Mouse (Mus musculus): ENCODE measurements around the gene a. TPM values are rescaled to one million over a fixed set of nuclear protein-coding genes. Genes with fewer than 3 reads are reported as not detected.

Gene a
- polyA plus RNA-seq, 1 experiment from 2014 or later: not detected

- 0 out of 2 replicates have a peak overlapping the region, but pooled peaks have one; percentile 4 for H3K27ac ChIP-seq
- ATAC-seq (ENCODE audit: borderline replicate concordance, extremely low read depth, low FRiP score, low TSS enrichment): peak; percentile 54; the same call in 1 of the 2 replicates
- H3K36me3 ChIP-seq: no peaks in the 10 kb centered on the region
- WGBS: 59% methylated on average over 9 of the region's 9 CpGs
- H3K4me2 ChIP-seq: no peak overlapping the region
- no peak overlapping the region for H3K9ac ChIP-seq
- H3K4me1 ChIP-seq: peaks cover 18% of the 10 kb centered on the region
- no peak overlapping the region for H3K4me3 ChIP-seq
- no peaks in the 10 kb centered on the region for H3K9me3 ChIP-seq
- no peaks in the 10 kb centered on the region for H3K27me3 ChIP-seq
These were observed 26.2 kb upstream of the a start for GRCm38 (mm10) chr2:154764828-154765497.

GRCm38 (mm10) chr2:154765554-154766008 lies 25.6 kb upstream of the a start:
- Histone ChIP-seq H3K36me3 (no peaks in the 10 kb centered on the region), H3K27me3 (no peaks in the 10 kb centered on the region), H3K4me2 (no peak overlapping the region), H3K4me1 (peaks cover 18% of the 10 kb centered on the region), H3K27ac (peak overlapping the region; percentile 57; the same call in 1 of the 2 replicates), H3K9ac (no peak overlapping the region), H3K9me3 (no peaks in the 10 kb centered on the region), H3K4me3 (no peak overlapping the region)
- peak; percentile 76 for ATAC-seq (ENCODE audit: borderline replicate concordance, extremely low read depth, low FRiP score, low TSS enrichment)
- 37% methylated on average over 8 of the region's 8 CpGs for WGBS

- WGBS: 83% methylated on average over 6 of the region's 6 CpGs
- Histone ChIP-seq H3K27me3 (no peaks in the 10 kb centered on the region), H3K36me3 (no peaks in the 10 kb centered on the region), H3K4me1 (peaks cover 18% of the 10 kb centered on the region), H3K9me3 (no peaks in the 10 kb centered on the region), H3K9ac (no peak overlapping the region), H3K4me2 (no peak overlapping the region), H3K4me3 (no peak overlapping the region), H3K27ac (no peak overlapping the region)
- no peak for ATAC-seq (ENCODE audit: borderline replicate concordance, extremely low read depth, low FRiP score, low TSS enrichment)
These were observed 24.2 kb upstream of the a start for GRCm38 (mm10) chr2:154767051-154767450.

GRCm38 (mm10) chr2:154769930-154770329 lies 21.3 kb upstream of the a start, which contains the start of gene Gm14214:
TSS of gene Gm14214 (minus strand) at chr2:154770030.
- Histone ChIP-seq H3K4me1 (peaks cover 8% of the 10 kb centered on the region), H3K4me2 (no peak within 1 kb of the TSS), H3K4me3 (no peak within 1 kb of the TSS), H3K36me3 (no peaks in the 10 kb centered on the region), H3K27me3 (no peaks in the 10 kb centered on the region), H3K27ac (no peak within 1 kb of the TSS), H3K9me3 (no peaks in the 10 kb centered on the region), H3K9ac (no peak within 1 kb of the TSS)
- no peak for ATAC-seq (ENCODE audit: borderline replicate concordance, extremely low read depth, low FRiP score, low TSS enrichment)

DNA sequence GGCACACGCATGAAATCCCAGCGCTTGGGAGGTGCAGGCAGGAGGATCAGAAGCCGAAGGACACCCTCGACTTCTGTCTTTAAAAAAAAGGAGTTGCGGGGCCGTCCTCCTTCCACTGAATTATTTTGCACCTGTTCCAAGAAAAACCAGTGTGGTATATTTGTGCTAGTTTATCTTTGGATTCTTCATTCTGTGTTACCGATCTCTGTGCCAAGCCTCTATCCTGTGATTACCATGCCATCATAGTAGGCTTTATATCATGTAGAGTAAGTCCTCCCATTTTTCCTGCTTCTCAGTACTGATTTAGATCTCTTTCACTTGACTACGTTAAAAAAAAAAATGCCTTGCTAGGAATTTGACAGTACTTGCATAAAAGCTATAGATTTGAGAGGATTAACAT lies 19.6 kb upstream of the a start:
- no peaks in the 10 kb centered on the region for H3K27me3 ChIP-seq
- no peak for ATAC-seq (ENCODE audit: borderline replicate concordance, extremely low read depth, low FRiP score, low TSS enrichment)
- no peaks in the 10 kb centered on the region for H3K36me3 ChIP-seq
- WGBS: 72% methylated on average over 8 of the region's 8 CpGs
- H3K27ac ChIP-seq: no peak overlapping the region
- no peak overlapping the region for H3K4me3 ChIP-seq
- no peaks in the 10 kb centered on the region for H3K9me3 ChIP-seq
- H3K4me1 ChIP-seq: no peaks in the 10 kb centered on the region
- no peak overlapping the region for H3K4me2 ChIP-seq
- H3K9ac ChIP-seq: no peak overlapping the region

DNA sequence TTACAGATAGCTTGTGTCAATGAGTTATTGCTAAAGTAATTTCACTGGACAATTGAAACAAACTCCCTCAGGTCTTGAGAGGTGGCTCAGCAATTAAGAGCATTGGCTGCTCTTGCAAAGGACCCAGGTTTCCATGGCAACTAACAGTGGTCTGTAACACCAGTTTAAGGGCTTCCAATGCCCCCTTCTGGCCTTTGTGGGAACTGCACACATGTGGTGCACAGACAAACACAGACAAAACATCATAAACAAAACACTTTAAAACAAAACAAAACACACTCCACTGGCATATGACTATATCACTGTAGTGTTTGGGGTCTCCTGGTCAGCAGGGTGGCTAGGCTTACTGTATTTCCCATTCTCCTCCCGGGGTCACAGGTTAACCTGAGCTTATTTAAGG lies 17.2 kb upstream of the a start:
- Histone ChIP-seq H3K9ac (no peak overlapping the region), H3K9me3 (no peaks in the 10 kb centered on the region), H3K27ac (no peak overlapping the region), H3K4me2 (no peak overlapping the region), H3K4me3 (no peak overlapping the region), H3K27me3 (no peaks in the 10 kb centered on the region), H3K4me1 (no peaks in the 10 kb centered on the region), H3K36me3 (no peaks in the 10 kb centered on the region)
- ATAC-seq (ENCODE audit: borderline replicate concordance, extremely low read depth, low FRiP score, low TSS enrichment): no peak
- 81% methylated on average over 1 of the region's 1 CpGs for WGBS

DNA sequence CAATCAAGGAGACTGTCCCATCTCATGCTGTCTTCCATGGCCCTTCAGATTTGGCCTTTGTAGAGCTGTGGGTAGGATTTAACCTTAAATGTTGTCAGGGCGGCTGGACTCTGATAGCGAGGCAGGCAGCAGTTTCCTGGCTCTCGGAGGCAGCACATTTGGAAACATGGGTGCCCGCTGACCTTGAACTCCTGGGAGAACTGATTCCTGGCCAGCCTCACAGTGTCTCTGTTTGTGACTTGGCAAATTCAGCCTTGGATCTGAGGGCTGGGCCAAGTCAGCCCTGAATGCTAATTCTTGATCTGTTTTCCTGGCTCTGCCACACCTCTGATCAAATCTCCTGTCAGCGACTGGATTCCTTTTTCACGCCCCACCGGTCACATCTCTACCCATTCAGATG lies 14.7 kb upstream of the a start:
- no peak for ATAC-seq (ENCODE audit: borderline replicate concordance, extremely low read depth, low FRiP score, low TSS enrichment)
- no peaks in the 10 kb centered on the region for H3K36me3 ChIP-seq
- WGBS: 61% methylated on average over 7 of the region's 7 CpGs
- H3K4me1 ChIP-seq: no peaks in the 10 kb centered on the region
- no peak overlapping the region for H3K4me2 ChIP-seq
- H3K9me3 ChIP-seq: no peaks in the 10 kb centered on the region
- H3K4me3 ChIP-seq: no peak overlapping the region
- H3K27me3 ChIP-seq: no peaks in the 10 kb centered on the region
- no peak overlapping the region for H3K27ac ChIP-seq
- H3K9ac ChIP-seq: no peak overlapping the region

DNA sequence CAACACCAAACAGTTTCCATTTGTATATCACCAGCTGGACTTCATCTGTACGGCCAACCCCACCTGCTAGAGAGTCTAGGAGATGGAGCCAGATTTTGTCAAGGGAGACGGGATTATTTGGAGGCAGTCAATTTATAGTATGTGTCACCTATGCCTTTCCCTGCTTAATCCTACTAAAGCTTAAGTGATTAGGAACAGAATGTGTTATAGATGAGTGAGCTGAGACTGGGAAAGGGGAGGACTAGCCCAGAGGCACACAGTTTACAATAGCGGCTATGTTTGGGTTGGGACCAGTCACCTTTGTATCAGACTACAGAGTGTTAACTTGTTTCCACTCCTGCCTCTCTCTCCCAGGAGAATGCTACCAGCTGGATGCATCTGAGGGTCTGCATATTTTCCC lies 11.6 kb upstream of the a start:
- Histone ChIP-seq H3K9me3 (no peaks in the 10 kb centered on the region), H3K4me1 (no peaks in the 10 kb centered on the region), H3K4me2 (no peak overlapping the region), H3K27me3 (no peaks in the 10 kb centered on the region), H3K36me3 (no peaks in the 10 kb centered on the region), H3K4me3 (no peak overlapping the region), H3K9ac (no peak overlapping the region), H3K27ac (no peak overlapping the region)
- WGBS: 41% methylated on average over 3 of the region's 3 CpGs
- ATAC-seq (ENCODE audit: borderline replicate concordance, extremely low read depth, low FRiP score, low TSS enrichment): no peak

DNA sequence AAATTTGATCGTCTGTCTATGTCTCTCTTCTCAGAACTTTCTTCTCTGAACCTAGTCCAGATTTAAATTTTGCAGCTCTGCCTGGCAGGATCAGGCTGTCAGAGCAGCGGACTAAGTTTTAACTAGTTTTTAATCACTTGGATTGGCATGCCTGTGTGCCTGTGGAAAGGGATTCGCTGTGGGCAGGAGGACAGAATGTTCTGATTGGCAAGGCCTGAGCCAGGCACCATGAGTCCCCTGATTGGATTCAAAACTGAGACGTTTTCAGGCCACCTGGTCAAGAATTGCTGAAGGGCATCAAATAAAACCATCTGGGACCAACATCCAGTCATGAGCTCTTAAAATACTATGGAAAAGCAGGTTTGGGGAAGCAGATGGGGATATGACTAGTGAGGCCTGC lies 8.8 kb upstream of the a start:
- no peak for ATAC-seq (ENCODE audit: borderline replicate concordance, extremely low read depth, low FRiP score, low TSS enrichment)
- no peak overlapping the region for H3K4me3 ChIP-seq
- H3K4me2 ChIP-seq: no peak overlapping the region
- no peaks in the 10 kb centered on the region for H3K9me3 ChIP-seq
- H3K27ac ChIP-seq: no peak overlapping the region
- WGBS: 70% methylated on average over 4 of the region's 4 CpGs
- H3K9ac ChIP-seq: no peak overlapping the region
- no peaks in the 10 kb centered on the region for H3K36me3 ChIP-seq
- H3K27me3 ChIP-seq: no peaks in the 10 kb centered on the region
- no peaks in the 10 kb centered on the region; the same call in 1 of the 2 replicates for H3K4me1 ChIP-seq

DNA sequence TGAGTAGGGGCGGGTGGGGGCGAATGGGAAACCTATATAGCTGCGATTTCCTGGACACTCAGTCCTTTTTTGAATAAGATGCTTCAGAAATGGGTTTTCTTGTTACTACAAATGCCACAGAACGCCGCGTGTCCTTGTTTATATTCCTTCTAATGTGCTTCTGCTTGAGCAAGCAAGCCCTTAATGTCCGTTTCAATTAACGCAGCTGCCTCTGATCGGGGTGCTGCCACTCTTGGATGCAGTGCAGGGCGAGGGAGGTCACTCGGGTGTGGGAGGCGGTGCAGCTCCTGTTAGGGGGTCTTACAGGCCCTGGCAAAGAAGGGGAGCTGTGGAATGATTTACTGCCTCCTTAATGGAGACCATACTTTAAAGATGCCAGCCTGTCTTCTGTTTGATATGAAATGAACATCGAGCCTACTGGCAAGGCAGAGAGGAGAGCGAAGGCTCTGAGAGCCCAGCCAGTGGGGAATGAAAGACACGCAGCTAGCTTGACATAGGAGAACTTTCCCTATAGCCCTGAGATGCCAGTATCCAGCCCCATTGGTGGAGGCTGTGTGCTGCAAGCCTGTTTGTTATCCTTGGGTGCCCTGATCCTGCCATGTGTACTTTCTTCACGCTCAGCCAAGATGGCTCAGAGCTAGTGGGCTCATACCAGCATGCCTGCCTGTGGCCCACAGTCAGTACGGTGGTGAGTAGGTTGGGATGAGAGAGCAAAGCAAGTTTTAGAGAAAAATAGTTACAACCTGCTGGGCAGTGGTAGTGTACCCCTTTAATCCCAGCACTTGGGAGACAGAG lies 8.1 kb upstream of the a start:
- H3K4me1 ChIP-seq: no peaks in the 10 kb centered on the region; the same call in 1 of the 2 replicates
- no peaks in the 10 kb centered on the region for H3K36me3 ChIP-seq
- no peaks in the 10 kb centered on the region for H3K27me3 ChIP-seq
- no peaks in the 10 kb centered on the region for H3K9me3 ChIP-seq
- H3K9ac ChIP-seq: no peak overlapping the region
- no peak overlapping the region for H3K27ac ChIP-seq
- ATAC-seq (ENCODE audit: borderline replicate concordance, extremely low read depth, low FRiP score, low TSS enrichment): no peak
- H3K4me2 ChIP-seq: no peak overlapping the region
- H3K4me3 ChIP-seq: no peak overlapping the region
- WGBS: 72% methylated on average over 17 of the region's 17 CpGs

GRCm38 (mm10) chr2:154785284-154785683 lies 5.9 kb upstream of the a start:
- ATAC-seq (ENCODE audit: borderline replicate concordance, extremely low read depth, low FRiP score, low TSS enrichment): no peak
- H3K9ac ChIP-seq: no peak overlapping the region
- H3K4me2 ChIP-seq: no peak overlapping the region
- H3K4me3 ChIP-seq: no peak overlapping the region
- no peaks in the 10 kb centered on the region for H3K27me3 ChIP-seq
- WGBS: 62% methylated on average over 3 of the region's 3 CpGs
- no peak overlapping the region for H3K27ac ChIP-seq
- no peaks in the 10 kb centered on the region for H3K9me3 ChIP-seq
- H3K36me3 ChIP-seq: no peaks in the 10 kb centered on the region
- H3K4me1 ChIP-seq: peaks cover 5% of the 10 kb centered on the region; the same call in 1 of the 2 replicates

- H3K4me2 ChIP-seq: no peak overlapping the region
- H3K4me3 ChIP-seq: no peak overlapping the region
- 38% methylated on average over 3 of the region's 3 CpGs for WGBS
- no peaks in the 10 kb centered on the region for H3K36me3 ChIP-seq
- H3K27ac ChIP-seq: no peak overlapping the region
- H3K4me1 ChIP-seq: peaks cover 5% of the 10 kb centered on the region; the same call in 1 of the 2 replicates
- no peaks in the 10 kb centered on the region for H3K9me3 ChIP-seq
- no peak overlapping the region for H3K9ac ChIP-seq
- no peak for ATAC-seq (ENCODE audit: borderline replicate concordance, extremely low read depth, low FRiP score, low TSS enrichment)
- no peaks in the 10 kb centered on the region for H3K27me3 ChIP-seq
These were observed 5.0 kb upstream of the a start for GRCm38 (mm10) chr2:154786187-154786586.
